Mouse (Mus musculus): Measurements from ENCODE around the gene Tnfrsf19.

Gene Tnfrsf19

GRCm38 (mm10) chr14:61019880-61020279 lies 26.4 kb downstream of the Tnfrsf19 start:
- no peak for DNase-seq

GRCm38 (mm10) chr14:61014544-61014943 lies 31.7 kb downstream of the Tnfrsf19 start:
- no peak for DNase-seq

GRCm38 (mm10) chr14:61012397-61012931 lies 33.8 kb downstream of the Tnfrsf19 start:
- DNase-seq: peak; percentile 67

- no peak for DNase-seq
These were observed 34.6 kb downstream of the Tnfrsf19 start for GRCm38 (mm10) chr14:61011621-61012174.

GRCm38 (mm10) chr14:61005127-61005837 lies 41.0 kb downstream of the Tnfrsf19 start:
- no peak for DNase-seq

GRCm38 (mm10) chr14:61003676-61004075 lies 42.6 kb downstream of the Tnfrsf19 start:
- DNase-seq: peak; percentile 38

- no peak for DNase-seq
These were observed 46.2 kb downstream of the Tnfrsf19 start for GRCm38 (mm10) chr14:61000072-61000471.

GRCm38 (mm10) chr14:60996556-60996955 lies 49.7 kb downstream of the Tnfrsf19 start:
- DNase-seq: no peak

GRCm38 (mm10) chr14:60993506-60993905 lies 52.8 kb downstream of the Tnfrsf19 start:
- no peak for DNase-seq

GRCm38 (mm10) chr14:60993092-60993491 lies 53.2 kb downstream of the Tnfrsf19 start:
- DNase-seq: no peak

GRCm38 (mm10) chr14:60992144-60992543 lies 54.1 kb downstream of the Tnfrsf19 start:
- no peak for DNase-seq

- DNase-seq: no peak
These were observed 58.1 kb downstream of the Tnfrsf19 start for GRCm38 (mm10) chr14:60988228-60988627.

GRCm38 (mm10) chr14:60986926-60987325 lies 59.4 kb downstream of the Tnfrsf19 start:
- no peak for DNase-seq

GRCm38 (mm10) chr14:60985077-60985476 lies 61.2 kb downstream of the Tnfrsf19 start:
- DNase-seq: no peak

GRCm38 (mm10) chr14:60984266-60984665 lies 62.0 kb downstream of the Tnfrsf19 start:
- DNase-seq: no peak

- no peak for DNase-seq
These were observed 64.2 kb downstream of the Tnfrsf19 start for GRCm38 (mm10) chr14:60982126-60982525.

- DNase-seq: no peak
These were observed 65.9 kb downstream of the Tnfrsf19 start for GRCm38 (mm10) chr14:60980244-60980887.

- DNase-seq: no peak
These were observed 68.2 kb downstream of the Tnfrsf19 start for GRCm38 (mm10) chr14:60978129-60978528.

- DNase-seq: no peak
These were observed 70.1 kb downstream of the Tnfrsf19 start for GRCm38 (mm10) chr14:60976231-60976630.

GRCm38 (mm10) chr14:60975736-60976135 lies 70.6 kb downstream of the Tnfrsf19 start:
- DNase-seq: no peak

GRCm38 (mm10) chr14:60970961-60971360 lies 75.3 kb downstream of the Tnfrsf19 start:
- DNase-seq: no peak

- no peak for DNase-seq
These were observed 80.2 kb downstream of the Tnfrsf19 start for GRCm38 (mm10) chr14:60966061-60966460.

GRCm38 (mm10) chr14:60964016-60964810 lies 82.1 kb downstream of the Tnfrsf19 start:
- no peak for DNase-seq
